Mouse (Mus musculus): ENCODE data around the gene Prr12.
"Not testable (repeated sequence)": the region's sequence is repeated elsewhere in the genome, so short reads cannot be mapped to it uniquely, and the experiment has no call there.

Gene Prr12

DNA sequence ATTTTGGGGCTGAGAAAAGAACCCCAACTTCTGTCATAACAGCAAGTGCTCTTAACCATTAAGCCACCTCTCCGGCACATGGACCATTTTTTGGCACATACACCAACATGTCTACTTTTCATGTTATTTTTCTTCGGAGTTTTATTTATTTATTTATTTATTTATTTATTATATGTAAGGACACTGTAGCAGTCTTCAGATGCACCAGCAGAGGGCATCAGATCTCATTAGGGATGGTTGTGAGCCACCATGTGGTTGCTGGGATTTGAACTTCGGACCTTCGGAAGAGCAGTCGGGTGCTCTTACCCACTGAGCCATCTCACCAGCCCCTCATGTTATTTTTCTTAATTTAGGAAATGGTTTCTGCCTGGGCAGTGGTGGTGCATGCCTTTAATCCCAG, 29.0 kb downstream of the Prr12 start:
- not testable (repeated sequence) for DNase-seq (ENCODE audit: low read depth, low spot score)

DNA sequence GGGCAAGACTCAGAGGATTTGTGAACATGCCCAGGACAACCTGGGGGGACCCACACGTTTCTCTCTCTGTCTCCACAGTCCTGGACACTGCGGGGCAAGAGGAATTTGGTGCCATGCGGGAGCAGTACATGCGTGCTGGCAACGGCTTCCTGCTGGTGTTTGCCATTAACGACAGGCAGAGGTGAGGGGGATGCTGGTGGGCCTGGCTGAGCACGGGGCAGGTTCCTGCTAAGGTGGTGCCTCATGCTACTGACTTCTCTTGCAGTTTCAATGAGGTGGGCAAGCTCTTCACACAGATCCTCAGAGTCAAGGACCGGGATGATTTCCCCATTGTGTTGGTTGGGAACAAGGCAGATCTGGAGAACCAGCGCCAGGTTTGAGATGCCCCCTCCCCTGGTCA, 32.5 kb downstream of the Prr12 start:
- DNase-seq (ENCODE audit: low read depth, low spot score): no peak

DNA sequence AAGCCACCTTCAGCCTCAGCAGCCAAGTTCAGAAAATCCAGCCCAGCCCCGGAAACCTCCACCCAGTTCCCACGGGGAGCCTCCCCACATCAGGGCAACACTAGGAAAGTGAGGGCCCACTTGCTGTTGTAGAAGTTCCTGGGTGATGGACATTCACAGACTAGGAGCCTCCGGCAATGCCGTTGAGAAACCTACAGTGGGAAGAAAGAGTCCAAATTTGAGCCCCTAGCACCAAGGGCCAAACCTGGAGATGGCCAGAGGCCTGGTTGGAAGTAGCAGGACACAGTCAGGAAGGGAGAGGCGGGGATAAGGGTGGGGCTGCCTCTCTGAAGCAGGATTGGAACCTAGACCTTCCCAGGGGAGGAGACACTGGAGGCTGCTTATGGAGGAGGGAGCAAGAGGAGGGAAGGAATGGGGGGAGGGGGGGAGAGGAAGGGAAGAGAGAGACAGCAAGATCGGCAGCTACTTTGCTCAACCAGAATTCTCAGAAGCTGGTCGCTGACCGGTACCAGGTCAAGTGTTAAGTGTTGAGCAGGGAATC, 33.6 kb downstream of the Prr12 start:
- no peak for DNase-seq (ENCODE audit: low read depth, low spot score)

DNA sequence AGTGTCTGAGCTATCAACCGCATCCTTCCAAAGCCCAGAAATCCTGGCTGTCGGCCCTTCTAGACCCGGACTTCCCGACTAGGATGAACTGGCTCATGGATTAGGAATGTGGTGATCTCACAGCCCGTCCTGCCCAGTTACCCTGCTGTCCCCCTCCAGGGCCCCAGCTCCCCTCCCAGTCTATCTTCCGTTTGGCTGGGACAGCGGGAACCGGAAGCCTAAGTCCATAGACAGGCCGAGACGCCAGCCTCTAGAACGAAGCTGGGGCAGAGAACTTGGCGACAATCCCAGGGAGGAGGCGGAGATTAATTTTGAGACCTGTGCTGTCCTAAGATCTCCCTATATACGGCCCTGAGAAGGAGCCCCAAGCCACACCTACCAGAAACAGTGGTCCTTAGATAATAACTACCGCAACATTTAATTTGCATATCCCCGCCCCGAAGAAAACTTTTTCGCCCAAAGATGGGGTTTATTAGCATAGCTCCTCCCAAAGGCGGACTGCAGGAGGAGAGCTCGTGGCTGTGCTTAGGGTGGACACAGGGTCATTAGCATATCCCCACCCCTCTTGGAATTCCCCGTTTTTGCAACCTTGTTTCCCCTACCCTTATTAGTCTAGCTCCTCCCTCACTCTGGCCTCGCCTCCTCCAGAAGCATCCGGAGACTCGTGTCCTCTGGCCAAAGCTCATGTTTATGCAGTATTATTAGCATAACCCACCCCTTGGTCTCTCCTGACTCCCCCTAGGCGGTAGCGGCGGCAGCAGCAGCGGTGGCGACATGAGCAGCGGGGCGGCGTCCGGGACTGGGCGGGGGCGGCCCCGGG, 35.2 kb downstream of the Prr12 start, which contains the start of gene Rras:
TSS of gene Rras (plus strand) at position 720 of the 820 bp plus-strand sequence.
- DNase-seq (ENCODE audit: low read depth, low spot score): peak; percentile 74

DNA sequence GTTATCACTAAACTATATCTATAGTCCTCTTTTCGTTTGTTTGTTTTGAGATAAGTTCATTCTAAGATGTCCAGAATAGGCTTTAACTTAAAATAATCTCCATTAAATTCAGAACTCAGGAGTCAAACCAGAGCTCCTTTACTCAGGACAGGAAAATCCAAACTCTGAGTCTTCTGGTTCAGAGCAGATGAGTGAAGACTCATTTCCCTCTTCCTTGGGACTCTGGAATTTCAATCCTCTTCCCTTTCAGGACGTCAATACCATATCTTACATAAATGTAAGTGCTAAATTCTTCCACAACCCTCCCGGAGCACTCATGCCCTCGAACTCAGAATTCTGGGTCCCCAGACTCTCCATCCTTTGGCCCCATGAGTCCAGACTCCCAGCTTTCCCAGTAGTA, 35.9 kb downstream of the Prr12 start:
- DNase-seq (ENCODE audit: low read depth, low spot score): no peak

DNA sequence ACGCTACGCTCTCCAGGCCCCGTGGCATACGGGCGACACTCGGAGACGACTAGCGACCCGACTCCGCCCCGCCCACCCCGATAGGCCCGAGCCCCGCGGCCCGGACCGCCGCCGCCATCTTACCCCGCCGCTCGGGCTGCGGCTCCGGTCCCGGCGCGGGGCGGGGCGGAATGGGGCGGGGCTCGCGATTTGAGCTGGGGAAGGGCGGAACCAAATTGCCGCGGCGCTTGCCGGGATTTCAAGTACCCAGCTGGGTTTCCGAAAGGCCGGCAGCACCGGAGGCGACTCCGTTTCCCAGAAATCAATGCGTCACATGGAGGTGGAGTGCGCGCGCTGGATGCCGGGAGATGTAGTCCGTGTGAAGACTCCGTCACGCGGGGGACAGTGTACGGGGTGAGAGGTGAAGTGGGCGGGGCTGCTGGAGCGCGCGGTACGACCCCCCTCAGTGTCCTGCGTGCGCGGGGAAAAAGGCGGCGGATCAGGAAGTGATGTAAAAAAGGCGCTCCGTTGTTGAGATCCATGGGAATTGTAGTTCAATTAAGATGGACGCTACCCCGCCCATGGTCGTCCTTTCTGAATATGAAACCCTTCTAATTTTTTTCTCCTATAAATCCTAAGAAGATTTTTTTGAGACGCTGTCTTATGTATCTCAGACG, 36.6 kb downstream of the Prr12 start, which contains the start of gene Scaf1:
TSS of gene Scaf1 (minus strand) at position 407 of the 656 bp plus-strand sequence.
- peak; percentile 99 for DNase-seq (ENCODE audit: low read depth, low spot score)

DNA sequence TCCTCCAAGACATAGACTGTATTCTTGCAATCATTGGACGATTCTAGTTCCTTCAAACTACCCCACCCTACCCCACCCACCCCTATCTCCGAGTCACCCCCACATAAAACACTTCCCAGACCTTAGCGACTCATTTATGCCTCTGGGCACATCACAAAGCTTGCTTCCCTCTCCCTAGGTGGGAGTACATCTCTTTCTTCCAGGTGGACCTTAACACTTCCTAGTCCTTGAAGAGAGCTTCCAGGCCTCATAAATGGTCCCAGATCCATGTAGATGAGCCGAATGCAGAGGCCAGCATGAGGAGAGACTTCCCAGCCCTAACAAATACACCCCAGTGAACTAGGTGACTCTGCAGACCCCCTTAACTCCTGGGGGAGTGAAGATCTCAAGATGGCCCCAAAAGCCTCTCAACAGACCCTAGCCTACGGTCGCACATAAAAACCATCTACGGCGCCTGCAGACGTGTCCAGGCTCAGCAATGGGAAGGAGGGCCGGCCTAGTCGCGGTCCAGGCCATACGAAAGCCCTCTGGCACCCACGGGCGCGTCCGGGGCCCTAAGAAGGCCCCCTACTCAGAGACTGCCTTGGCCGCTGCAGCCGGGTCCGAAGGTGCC, 37.2 kb downstream of the Prr12 start:
- DNase-seq (ENCODE audit: low read depth, low spot score): no peak

DNA sequence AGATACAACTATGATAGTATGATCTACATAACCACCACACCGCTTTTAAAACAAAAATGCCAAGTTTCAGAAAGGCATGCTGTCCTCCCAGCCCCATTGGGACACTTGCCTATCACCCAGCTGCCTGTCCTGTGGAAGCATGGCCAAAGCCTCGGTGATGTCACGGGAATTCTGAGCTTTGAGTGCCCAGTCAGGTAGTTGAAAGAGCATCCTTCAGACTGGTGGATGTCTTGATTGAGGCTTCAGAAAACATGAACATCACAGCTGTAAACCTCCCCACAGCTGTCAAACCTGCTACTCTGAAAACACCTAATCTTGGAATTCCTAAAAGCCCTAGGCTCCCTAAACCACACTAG, 38.6 kb downstream of the Prr12 start:
- DNase-seq (ENCODE audit: low read depth, low spot score): no peak

DNA sequence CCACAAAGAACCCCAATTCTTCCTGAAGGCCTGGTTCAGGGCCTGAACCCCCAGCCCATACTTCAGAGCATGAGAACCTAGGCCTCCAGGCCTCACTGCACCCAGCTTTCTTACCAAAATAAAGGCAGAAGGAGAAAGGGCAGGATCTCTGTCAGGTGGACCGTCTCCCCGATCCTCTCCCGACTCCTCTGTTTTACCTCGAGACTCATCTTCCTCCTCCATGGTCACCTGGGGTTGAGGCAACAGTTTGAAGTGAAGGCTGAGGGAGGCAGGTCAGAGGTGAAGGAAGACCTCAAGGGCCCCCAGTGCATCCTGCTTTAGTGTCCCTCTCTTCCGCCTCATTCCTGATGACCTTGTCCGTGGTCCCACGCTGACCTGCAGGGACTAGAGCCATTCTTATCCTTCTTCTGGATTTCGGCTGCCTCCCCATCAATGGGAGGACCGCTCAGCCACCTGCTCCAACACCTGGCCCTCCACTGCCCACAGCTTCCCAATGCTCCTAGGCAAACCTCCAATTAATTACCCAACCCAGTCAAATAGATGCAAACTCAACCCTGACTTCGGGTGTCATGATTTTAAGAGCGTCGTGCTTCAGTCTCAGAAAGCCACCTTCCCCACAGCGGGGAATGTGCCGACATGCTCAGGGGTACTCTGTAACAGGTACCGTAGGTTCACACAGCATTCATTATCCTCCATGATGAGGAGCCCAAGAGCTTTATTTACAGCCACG, 39.1 kb downstream of the Prr12 start:
- no peak for DNase-seq (ENCODE audit: low read depth, low spot score)

DNA sequence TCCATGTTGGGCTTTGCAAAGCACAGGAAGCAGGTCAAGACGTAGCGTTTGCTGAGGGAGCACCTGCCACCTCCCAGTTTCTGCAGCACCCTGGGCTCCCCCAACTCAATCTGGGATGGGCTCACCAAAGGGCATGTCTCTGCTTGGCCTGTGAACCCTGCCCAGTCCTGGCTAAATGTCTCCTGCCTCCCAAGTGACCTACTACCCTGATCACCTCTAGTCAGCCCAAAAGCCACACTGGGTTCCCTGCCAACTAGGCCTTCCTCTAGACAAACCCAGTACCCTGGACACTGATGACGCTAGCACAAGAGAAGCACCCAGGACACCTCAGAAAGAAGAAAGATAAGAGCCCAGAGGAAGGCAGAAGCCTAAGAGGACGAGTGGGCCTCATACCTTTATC, 39.9 kb downstream of the Prr12 start:
- DNase-seq (ENCODE audit: low read depth, low spot score): no peak

DNA sequence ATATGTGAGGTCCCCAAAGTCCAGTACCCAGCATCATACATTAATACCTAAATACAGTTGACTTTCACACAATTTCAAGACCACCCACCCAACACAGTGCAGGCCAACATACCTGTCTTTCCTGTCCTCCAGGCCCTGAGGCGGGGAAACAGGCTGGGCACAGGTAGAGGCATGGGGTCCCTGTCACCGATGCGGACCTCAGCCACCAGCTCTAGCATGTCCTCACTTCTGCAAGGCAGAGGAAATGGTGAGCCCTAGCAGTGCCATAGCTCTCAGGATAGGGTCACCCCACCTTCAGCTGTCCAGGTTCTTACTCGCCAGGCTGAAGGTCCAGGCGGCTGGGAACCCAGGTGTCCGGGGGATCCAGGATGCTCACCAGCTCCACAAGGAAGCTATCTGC, 40.7 kb downstream of the Prr12 start:
- no peak for DNase-seq (ENCODE audit: low read depth, low spot score)

DNA sequence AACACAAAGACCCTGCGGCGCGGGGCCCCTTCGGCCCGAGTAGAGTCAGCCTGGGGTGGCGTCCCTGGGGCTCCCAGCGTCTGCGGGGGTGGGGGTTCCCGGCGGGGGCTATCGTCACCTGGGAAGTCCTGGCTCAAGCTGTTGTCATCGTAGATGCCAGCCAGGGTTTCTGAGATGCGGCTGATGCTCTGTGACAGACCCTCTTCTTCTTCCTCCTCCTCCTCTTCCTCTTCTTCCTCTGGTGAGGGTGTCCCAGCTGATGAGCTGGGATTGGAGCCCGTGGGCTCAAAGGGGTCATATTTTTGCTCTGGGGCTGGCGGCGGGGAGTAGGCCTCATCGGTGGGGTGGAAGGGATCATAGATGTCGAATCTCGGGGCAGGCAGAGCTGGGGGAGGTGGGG, 44.3 kb downstream of the Prr12 start:
- no peak for DNase-seq (ENCODE audit: low read depth, low spot score)

DNA sequence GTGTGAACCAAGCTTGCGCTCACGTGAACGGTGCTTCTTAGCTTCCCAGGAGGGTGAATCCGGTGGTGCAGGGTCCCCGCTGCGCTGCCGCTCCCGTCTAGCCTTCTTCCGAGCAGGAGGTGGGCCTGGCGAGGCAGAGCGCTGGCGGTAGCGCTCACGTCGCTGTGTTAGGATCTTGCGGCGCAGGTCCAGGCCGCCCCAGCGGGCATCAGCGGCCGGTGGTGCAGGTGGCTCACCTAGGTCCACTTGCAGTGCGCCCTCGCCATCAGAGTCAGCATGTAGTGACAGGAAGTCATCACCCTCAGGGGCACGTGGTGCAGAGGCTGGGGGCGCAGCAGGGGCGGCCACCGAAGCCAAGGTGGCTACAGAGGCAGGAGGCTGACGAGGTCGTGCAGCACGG, 44.8 kb downstream of the Prr12 start:
- no peak for DNase-seq (ENCODE audit: low read depth, low spot score)

DNA sequence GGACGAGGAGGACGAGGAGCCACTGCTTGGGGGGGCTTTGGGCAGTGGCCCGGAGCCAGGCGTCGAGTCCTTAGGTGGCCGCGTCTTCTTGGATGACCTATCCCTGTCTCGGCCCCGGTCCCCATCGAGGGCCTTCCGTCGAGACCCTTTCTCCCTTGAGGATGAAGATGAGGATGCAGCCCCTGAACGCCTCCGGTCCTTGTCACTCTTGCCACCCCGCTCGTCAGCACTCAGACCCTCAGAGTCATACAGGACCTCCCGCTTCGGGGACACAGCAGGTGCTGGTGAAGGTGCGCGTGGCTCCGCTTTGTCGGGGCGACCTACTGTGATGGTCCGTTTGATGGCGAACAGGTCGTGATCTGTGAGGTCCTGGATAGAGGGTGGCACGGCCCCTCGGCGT, 45.5 kb downstream of the Prr12 start:
- DNase-seq (ENCODE audit: low read depth, low spot score): no peak

DNA sequence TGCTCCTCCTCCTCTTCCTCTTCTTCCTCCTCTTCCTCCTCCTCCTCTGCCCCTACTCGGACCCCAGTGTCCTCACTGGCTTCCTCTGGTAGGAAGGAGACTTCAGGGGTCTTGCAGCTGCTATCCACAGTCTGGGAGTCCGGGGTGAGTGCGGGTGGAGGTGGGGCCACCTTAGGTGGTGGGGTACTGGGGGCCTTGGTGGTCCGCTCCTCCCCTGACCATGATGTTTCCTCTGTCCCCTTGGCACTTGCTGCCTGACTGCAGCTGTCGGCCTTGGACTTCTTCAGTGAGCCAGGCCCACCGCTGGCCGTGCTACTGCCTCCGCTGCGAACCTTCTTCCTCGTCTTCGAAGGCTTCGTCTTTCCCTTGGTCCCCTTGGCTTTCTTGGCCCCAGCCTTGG, 46.2 kb downstream of the Prr12 start:
- no peak for DNase-seq (ENCODE audit: low read depth, low spot score)

DNA sequence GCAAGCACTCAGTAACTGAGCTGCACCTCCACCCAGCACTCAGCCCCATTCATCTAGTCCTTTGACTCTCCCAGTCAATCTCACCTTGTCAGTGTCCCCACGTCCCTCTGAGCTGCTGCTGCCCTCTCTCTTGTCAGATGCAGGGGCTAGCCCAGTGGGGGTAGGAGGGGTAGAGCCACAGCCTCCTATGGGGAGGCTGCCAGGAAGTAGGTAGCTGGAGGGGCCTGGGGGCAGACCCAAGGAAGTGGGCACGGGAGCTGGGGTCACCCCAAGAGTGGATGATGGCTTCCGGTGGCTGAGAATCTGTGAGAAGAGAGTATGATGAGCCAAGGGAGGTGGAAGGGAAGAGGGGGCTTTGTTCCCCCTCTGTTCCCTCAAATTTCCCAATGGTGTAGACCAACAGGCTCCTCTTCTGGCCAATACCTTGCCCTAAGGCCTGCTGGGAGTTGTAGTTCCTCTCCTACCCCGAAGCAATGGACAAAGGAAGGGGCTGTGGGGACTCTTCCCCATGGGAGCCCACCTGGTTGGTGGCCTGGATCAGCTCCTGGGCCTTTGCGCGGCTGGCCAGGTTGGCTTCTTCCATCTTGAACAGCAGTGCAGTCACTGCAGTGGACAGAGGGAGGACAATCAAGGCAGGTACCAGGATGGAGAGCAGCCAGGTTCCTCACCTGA, 47.2 kb downstream of the Prr12 start:
- DNase-seq (ENCODE audit: low read depth, low spot score): no peak

DNA sequence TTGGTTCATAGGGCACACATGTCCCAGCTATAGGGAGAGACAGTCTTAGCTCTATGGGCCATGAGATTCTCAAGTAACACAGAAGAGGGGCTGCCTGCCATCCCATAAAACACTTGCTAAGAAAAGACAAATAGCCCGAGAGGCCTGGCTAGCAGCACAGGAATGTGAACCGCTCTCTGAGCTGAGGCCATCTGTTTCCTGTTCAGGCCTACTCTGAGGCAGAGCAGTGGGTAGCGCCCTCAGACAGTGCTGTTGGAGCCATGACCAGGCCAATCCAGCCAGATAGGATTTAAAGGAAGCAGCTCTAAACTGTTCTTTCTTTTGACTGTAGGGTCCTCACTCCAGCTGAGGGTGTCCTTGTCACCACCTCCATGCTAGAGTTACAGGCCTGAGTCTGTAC, 48.1 kb downstream of the Prr12 start:
- no peak for DNase-seq (ENCODE audit: low read depth, low spot score)

DNA sequence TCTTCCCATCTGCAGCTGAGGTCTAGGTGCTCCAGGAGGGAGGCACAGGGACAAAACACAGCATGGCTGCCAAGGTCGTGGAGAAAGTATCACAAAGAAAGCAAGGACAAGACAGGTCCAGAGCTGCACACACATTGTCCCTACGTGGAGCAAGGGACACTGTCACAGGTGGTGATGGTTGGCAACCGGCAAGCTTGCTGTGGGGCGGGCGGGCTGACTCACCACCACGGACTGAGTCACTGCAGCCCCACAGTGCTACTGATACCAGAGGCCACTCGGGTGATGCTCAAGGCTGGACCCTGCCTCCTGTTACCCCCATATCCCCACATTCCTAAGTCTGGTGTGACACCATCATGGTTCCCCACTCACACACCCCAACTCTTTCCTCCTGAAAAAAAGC, 50.2 kb downstream of the Prr12 start:
- no peak for DNase-seq (ENCODE audit: low read depth, low spot score)

DNA sequence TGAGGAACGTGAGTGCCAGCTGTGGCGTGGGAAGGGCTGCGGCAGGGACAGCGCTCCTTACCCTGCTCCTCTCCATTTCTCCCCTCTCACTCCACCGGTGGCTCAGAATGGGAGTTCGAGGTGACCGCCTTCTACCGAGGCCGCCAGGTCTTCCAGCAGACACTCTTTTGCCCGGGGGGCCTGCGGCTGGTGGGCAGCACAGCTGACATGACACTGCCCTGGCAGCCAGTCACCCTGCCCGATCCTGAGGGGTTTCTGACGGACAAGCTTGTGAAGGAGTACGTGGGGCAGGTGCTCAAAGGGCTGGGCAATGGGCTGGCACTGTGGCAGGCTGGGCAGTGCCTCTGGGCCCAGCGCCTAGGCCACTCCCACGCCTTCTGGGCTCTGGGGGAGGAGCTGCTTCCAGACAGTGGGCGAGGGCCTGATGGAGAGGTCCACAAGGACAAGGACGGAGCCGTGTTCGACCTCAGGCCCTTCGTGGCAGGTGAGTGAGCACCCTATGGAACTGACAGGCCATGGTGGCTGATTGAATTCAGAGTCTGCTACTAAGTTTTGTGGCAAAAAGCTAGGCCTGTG, 52.1 kb downstream of the Prr12 start:
- no peak for DNase-seq (ENCODE audit: low read depth, low spot score)

DNA sequence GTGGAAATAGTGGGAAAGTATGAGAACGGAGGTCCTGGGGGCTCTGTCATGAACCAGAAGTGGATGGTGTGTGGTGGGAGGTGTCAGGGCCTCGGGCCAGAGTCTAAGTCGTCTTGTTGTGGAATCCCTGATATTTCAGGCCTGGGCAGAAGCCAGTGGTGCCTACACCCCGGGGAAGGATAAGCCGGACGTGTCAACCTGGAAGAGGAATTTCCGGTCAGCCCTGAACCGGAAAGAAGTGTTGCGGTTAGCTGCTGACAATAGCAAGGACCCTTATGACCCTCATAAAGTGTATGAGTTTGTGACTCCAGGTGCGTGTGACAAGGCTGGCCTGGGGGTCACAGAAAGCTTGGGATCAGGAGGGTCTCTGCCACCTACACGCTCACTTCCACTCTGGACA, 52.9 kb downstream of the Prr12 start:
- no peak for DNase-seq (ENCODE audit: low read depth, low spot score)

DNA sequence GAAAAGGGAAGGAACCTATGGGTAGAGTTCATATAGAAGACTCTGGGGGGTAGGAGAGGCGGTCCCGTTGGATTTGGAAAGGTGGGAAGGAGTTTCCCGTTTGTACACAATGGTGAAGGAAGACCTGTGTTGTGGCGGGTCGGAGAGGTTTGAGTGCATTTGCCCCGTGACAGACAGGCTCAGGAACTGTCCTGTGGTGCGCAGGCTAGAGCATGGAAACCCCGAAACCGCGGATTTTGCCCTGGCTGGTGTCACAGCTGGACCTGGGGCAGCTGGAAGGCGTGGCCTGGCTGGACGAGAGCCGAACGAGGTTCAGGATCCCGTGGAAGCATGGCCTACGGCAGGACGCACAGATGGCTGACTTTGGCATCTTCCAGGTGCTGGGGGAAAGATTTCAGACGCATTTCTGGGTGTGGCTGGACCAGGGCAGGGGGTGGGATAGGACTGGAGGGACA, 54.2 kb downstream of the Prr12 start, which contains the start of gene Bcl2l12:
TSS of gene Bcl2l12 (minus strand) at position 212 of the 455 bp plus-strand sequence.
- DNase-seq (ENCODE audit: low read depth, low spot score): no peak

All from brain, embryonic 18.5 days (tissue).